Mouse (Mus musculus): ENCODE measurements around the gene Gsx2.

Gsx2 gene

DNA sequence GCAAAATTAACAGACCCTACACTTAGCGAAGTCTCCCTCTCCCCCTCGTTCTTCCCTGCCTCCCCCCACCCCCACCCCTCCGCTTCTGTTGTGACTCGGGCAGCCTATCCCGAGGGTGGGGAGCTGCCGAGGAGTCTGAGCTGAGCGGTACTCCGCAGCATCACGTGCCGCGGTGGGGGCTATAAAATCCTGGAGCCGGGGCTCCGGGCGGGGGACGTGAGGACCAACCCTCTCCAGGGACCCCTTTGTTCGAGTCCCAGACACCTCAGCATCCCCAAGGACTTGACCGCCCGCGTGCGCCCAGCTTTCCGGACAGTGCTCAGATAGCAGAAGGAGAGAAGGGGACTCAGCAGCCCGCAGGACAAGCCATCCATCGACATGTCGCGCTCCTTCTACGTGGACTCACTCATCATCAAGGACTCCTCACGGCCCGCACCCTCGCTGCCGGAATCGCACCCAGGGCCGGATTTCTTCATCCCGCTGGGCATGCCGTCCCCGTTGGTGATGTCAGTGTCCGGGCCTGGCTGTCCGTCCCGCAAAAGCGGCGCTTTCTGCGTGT is at the start of gene Gsx2:
Gsx2 (plus strand) TSS at position 219 of the 559 bp plus-strand sequence.
- no peak for DNase-seq

DNA sequence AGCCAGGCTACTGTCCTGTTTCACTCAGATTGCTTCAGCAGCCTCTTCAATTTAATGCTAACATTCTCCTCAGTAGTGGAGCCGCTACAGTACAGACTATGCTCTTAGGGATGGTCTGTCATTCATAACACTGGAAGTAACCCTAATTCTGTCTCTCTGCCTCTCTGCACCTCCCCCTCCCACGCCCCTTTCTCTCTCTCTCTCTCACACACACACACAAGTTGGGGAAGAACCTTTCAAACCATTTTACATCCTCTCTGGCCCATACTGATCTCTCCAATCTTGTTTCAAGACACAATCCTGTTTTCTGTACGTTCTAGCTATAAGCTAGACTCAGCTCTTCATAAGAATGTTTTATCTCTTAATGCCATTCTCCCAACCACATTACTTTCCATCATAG is 39.9 kb upstream of the Gsx2 start:
- no peak for DNase-seq

DNA sequence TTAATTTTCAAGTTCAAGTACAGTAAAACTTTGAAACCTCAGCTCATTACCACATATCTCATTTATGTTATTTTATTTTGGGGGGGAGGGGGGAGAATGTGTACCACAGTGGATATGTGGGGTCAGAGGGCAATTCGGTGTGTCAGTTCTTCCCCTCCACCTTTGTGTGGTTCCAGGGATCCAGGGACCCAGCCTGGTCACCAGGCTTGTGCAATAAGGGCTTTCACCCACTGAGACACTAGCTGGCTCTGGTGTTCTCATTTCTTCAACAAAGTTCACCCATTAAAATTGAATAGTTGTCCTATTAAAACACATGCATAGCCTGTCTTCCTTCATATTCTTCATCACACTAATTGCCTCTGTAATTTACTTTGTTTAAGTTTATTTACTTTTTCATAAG is 36.1 kb upstream of the Gsx2 start:
- DNase-seq, result no peak

DNA sequence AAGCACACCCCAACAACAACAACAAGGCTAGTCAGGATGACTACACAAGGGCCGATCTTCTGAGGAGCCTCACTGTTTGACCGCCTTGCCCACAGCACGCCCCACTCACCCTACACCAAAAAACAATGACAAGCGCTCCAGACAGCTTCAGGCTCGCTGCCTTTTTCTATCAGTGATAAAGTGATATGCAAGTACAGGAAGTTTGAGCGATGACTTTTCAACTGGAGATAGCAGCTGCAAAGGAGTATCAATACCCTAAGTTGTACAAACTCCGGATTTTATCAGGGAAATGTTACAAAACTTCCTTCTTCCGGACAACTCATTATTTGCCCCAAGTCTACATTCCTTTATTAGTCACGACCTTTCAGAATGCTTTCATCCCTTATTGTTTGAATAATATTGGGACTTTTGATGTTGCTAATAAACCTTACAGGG is 32.4 kb upstream of the Gsx2 start:
- no peak for DNase-seq

DNA sequence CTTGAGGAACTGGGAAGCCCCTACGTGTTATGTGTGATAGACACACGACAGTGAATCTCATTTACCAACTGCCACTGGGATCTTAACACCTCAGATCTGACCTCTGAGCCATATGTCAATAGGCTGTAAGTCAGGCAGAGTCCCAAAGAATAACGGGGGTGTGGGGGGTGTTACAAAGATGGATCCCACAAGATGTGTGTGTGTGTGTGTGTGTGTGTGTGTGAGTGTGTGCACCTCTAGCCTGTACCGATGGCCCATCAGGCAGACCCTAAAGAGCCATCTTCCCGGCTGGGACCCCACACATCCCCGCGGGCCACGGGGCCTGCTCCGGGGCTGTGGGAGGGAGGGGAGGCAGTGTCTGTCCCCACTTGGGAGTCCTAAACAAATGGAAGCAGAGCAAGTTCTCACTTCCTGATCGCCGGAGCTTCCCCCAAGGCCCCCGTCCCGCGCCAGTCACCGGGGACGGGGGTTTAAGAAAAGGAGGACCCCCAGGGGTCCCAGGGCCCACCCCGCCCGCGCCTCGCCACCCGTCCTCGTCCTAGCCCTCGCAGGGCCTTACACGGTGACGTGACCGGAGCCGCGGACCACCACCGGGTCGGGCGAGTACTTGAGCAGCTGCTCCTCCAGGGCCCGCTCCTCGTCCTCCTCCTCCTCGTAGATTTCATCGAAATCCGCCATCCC is 31.6 kb upstream of the Gsx2 start:
- DNase-seq, result no peak

DNA sequence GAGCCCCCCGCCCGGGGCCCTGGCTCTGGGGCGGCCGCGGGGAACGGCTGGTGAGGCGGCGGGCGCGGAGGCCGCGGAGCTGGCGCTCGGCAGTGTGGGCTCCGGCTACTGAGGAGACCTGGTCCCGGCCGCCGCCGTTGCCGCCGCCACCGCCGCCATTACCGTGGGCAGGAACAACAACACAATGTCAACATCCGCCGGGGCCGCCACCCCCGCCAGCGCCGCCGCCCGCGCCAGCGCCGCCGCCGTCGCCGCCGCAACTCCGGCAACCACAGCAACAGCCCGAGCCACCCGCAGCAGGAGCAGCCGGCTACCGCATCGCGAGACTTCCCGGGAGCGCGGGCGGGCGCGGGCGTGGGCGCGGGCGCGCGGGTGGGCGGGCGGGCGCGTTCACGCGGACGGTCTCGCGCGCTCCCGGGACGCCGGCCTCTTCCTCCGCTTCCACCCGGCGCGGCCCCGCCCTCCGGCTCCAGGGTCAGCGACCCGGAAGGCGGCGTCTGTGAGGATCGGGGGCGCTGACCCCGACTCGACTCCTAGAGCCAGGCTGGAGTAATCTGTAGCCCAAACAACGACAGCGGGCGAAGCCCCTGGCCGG is 31.0 kb upstream of the Gsx2 start, which contains the start of gene Chic2:
Chic2 (minus strand) TSS at position 465 of the 595 bp plus-strand sequence.
- DNase-seq, result peak; percentile 93

DNA sequence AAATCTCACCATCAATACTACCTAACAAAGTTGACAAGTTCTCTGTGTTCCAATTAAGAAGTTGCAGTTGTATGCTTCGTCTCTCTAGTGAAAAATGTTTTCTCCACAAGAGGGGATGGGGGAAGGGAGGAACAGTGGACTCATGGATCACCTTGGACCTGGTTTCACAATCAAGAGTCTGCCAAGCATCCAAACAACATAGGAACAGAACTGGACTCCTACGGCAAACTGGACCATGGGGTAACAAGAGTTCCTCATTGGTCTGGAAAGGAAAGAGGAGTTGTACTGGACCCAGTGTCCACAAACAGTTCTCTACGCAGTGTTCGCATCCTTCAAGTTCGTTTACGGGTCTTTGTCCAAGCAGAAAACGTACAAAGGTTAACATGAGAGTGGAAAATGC is 30.0 kb upstream of the Gsx2 start:
- no peak for DNase-seq

DNA sequence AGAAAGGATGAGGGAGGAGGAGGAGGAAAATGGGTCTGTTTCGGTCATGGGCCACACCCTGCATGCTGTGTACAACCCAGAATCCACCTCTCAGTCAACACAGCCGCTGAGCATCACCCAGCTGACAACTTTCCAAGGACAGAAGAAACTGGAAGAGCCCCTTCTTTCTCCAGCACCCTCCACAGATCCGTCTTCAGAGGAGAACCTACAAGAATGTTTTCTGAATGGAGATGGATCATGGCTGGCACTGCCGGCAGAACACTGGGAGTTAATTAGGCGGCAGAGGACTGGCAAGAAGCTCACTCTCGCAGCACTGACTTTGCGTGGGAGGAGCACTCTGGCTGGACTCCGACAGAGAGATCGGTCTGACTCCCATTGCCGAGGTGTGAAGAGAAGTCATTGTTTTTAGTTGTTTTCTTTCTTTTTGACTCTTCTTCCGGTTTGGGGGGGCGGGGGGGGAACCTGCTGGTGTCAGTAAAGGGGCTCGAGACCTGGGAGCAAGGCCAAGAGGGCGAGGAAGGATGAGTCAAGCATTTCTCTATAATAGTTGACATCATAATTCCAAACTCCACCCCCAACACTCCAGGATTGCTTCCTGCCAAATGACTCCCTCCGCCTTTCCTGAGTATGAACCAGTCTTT is 28.6 kb upstream of the Gsx2 start:
- DNase-seq, result peak; percentile 73

DNA sequence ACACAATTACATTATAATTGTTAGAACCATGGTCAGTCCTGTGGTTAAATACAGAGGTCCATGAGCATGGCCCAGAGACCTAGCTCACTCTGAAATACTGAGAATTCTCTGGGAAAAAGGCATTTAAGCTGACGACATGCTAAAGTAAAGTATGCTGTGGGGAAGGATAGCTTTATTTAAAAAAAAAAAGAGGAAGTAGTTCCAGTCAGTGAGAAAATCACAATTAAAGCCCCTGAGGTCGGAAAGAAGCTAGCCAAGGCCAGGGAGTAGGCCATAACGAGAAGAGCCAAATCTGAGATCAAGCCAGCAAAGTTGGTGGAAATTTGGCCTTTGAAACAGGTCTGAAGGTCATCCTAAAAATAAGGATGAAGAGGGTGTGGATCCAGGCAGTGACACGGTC is 24.3 kb upstream of the Gsx2 start:
- DNase-seq, result no peak

DNA sequence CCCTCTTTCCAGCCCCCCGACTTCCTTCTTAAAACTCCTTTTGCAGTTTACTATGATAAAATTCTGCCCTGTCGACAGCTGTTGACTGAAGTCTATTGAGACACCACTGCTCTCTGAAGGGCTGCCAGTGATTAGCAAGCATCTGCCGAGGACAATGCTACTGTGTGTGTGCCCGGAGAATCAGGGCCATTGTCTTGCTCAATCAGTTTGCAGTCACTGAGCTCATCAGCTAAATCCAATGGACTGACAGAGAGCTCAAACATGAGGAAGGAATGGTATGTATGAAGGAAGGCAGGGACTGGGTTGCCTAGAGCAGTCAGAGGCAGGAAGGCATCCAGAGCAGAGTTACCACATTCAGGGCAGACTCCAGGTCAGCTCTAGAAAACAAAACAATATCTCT is 12.2 kb upstream of the Gsx2 start:
- no peak for DNase-seq

DNA sequence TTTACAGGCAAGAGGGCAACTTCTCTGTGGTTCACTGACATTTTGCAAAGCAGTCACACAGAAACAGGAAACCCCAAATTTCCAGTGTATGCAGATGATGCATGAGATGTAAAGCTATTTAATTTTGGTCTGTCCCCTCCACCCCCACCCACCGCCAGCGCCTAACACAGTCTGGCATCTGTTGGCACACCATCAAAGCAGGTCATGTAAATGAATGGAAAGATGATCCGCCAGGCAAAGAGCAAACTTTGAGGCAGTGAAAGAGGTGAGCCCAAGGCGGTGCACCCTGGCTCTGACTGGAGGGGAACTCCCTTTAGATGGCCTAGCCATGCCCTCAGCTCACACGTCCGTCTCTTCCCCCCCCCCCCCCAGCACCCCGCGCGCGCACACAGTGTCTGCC is 8.7 kb upstream of the Gsx2 start:
- no peak for DNase-seq

DNA sequence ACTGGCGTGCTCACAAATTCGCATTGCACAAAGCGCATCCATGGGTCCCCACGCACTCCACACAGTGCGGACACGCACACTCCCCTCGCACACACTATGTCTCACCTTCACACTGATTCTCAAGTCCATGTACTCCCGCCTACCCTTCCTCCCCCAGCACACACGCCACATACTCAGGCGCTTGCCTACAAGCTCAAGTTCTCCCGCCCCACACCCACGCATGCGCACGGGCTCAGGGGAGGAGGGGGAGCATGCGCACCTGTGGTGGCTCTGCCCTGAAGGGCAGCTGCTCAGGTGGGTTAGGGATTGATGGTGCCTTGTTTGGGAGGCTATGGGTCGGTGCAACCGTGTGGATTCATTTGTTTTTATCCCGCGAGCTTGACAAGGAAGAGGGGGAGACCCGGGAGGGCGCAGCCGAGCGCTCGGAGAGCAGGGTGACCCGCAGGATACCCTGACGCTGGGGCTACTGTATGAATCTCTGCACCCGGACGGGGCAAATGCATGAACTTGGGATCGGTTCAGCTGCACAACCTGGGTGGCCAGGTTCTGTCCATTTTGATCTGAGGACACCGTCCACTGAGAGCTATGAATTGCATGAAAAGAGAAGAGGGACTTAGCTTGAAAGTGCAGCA is 8.2 kb upstream of the Gsx2 start:
- peak; percentile 78 for DNase-seq

DNA sequence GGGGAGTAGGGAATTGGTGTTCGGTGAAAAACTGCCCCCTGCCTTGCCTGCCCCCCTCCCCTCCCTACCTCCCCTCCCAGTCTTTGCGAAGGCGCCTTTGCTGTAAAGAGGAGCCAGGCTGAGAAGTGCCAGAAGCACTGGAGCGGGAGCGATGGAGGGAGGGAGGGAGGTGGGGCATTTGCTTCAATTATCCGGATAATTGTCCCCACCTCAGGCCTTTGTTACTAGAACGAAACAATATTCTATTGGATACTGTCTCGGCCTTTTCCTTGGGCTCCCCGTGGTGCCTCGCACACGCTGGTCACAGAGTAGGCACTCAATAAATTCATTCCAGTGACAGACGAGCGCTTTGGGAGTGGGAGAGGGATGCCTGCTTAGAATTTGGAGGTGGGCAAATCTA is 5.3 kb upstream of the Gsx2 start:
- no peak for DNase-seq

DNA sequence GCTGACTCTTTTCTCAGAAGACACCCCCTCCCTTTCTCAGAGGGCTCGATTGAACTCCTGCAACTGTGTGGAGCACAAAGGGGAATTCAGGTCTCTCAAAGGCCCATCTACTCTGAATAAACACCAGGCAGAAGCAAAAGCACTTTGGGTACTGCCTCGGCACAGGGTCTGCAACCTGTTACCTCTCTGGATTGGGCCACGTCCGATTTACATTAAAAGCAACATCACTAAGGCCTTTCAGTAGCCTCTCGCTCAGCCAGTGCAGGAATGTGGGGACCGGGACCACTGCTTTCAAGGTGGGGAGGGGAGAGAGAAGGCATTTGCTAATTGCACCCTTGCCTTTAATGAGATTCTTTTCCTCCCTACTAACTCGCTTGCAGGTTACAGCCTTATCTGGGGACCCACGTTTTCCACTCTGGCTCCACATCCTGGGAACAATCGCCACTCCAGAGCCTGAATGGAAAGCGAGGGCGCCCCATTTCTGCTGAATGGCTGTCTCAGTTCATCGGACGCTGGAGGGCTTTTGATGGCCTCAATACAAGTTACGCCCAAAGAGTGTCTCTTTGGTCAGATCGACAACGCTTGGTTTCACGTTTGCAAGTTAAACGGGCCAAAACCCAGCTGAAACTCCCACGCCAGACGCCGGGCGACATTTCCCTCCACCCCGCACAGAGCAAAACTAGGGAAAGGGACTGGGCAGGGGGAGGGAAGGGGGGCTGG is 4.6 kb upstream of the Gsx2 start:
- no peak for DNase-seq

DNA sequence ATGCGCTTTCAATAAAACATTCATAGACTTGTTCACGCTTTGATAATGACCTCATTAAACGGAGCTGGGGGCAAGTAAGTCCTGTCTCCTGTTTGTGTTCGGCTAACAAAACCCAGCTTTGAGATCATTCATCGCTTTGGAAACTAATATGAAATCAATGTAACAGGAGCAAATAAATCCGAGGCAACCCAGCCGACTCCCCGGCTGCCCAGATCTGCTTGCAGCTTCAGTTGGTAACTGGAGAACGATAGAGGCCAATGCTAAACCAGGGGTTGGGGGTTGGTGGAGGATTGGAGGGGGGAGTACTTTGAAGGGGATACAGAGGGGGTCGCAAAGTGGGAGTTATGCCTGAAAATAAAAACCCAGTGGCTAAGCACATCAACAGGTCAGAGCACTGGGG is 3.5 kb upstream of the Gsx2 start:
- no peak for DNase-seq

DNA sequence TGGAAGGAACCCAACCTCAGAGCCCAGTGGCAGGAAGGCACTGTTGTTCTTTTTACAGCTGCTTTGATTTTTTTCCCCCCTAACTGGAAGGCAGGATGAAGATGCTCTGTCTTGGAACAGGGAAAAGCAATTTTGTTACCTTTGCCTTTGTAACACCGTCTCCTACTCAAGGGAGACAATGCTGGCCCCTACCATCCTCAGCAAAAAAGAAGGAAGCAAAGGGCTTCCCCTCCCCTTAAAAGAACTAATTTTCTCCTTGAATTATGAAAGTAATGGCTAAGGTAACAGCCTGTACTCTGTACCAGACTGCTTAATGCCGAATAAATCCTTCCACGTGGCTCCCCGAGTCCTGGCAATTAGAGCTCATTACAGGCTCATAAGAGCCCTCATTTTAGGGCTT is 2.9 kb upstream of the Gsx2 start:
- no peak for DNase-seq

DNA sequence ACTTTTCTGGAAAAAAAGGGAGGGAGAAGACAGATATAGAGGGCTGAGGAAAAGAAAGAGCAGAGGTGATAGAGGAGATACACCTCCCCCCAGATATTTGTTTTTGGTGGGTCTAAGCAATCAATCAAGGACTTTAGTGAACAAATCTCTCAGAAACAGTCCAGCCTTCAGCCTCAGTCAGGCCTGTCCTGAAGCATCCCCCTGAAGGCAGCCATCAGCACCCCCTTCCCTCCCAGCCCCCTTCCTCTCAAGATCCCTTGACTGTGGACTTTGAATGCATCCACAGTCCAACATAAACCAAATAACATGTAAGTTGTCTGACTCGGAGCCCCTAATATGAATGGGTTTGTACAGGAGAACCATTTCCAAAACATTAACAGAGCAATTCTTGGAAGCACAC is 2.2 kb upstream of the Gsx2 start:
- no peak for DNase-seq

DNA sequence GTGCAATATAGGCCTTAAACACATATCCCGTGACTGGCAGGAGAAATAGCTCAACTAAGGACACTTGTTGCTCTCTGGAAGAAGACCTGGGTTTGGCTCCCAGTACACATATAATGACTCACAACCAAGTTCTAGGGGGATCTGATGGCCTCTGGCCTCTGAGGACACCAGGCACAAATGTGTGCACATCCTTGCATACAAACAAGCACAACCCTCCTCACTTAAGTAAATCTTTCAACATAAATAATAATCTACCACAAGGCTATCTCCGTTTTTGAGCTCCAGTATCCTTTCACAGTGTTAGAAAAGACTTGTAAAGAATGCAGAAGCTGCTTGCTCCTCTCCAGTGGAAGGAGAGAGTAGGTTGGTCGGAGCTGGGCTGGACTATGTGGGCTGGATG is 1.7 kb upstream of the Gsx2 start:
- no peak for DNase-seq

DNA sequence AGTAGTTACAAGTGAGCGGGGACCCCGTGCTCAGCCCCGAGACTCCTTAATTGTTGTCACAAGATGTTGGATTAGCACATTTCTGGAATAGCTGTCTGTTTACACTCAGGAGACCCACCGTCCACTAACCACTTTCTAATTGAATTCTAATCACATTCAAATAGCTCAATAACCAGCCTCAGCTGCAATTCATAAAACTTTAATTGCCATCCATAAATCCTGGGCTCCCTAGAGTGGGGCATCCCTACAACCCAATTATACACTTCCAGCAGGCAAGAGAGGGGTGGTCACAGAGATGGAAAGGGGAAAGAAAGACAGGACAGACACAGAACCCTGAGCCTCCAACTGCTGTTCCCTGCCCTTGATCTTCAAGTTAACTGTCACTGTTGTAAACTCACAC is 1.3 kb upstream of the Gsx2 start:
- no peak for DNase-seq

DNA sequence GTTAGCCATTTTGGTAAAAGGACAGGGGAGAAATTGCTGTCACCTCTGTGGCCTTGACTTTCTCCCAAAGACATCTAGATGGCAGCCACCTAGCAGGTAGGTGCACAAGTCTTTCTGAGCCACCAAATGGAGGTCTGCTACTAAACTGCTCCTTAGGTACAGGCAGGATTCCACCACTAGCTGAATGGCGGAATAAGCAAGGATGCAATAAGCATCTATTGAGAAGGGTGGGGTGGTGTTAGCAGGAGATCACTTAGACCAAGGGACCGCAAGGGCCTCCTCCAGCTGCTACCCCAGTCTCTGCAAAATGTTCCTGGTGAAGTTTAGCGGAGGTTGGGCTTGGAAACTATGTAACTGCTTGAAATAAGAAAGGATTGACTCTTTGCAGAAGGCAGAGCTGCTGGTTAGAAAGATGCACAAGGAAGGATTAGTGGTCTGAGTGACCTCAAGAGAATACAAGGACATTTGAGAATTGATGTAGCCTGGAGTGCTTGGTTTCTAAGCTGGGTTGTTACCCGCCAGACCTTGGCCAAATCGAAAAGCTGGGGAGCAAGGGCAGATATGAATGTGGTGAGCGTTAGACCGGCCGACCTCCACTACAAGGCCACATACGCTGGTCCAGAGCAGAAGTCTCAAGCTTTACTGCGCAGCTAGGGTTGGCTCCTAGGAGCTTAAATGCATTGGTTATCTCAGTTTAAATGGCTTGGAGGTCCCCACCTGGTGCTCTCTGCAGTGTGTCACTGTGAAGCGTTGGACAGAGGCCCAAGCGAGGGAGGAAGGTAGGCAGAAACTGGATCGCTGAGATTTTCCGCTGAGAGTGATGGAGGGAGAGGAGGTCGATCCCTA is 641 bp upstream of the Gsx2 start:
- DNase-seq, result no peak

DNA sequence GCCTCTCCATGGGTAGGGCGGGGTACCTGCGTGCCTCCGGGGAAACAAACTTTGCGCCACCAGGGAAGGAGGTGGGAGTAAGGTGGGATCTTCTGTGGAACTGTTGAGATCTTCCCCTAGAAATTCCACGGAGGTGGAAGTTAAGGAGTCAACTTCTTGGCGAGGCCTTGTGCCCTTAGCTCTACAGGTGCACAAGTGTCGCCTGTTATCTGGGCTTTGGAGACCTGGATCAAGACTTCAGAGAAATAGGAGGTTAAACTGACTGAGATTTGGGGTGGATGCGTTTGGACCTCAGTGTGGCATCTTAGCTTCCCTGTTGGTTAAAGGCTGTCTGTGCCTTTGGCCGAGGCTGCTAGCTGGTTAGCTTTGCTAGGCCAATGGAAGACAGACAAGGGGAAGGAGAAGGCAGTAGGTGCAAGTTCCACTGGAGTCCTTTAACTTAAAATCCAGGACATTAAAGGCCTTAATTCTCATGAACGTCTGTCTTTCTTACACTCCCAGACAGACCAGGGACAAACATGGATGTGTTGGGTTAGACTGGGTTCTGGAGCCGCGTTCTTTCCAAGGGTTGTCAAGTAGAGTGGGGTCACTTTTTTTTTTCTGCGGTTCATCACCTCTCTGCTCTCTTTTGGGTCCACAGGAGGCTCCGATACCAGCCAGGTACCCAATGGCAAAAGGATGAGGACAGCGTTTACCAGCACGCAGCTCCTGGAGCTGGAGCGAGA is 1.1 kb downstream of the Gsx2 start:
- DNase-seq, result no peak
